Mouse (Mus musculus): ENCODE results near the gene Miga1.

Gene Miga1

DNA sequence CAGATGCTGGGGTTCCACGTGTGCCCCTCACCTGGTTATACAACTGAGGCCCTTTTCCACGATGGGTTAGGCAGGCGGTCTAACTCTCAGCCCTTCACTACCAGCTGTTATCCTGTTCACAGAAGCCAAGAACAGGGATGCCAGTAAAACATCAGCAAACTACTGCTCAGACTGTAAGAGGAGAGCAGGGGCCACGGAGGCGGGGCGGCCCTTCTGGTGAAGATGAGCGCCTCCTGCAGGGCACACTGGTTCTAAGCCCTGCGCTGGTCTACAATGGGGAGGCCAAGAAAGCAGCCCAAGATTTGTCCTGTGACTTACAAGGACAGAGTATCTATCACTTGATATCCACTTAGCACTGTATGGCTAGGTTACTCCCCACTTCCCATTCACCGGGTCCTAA is 52.4 kb downstream of the Miga1 start:
- DNase-seq (ENCODE audit: low read depth) = no peak

GRCm38 (mm10) chr3:152284759-152285158 is 55.4 kb downstream of the Miga1 start:
- DNase-seq (ENCODE audit: low read depth) = no peak

GRCm38 (mm10) chr3:152284306-152284705 is 55.9 kb downstream of the Miga1 start:
- DNase-seq (ENCODE audit: low read depth) = no peak

DNA sequence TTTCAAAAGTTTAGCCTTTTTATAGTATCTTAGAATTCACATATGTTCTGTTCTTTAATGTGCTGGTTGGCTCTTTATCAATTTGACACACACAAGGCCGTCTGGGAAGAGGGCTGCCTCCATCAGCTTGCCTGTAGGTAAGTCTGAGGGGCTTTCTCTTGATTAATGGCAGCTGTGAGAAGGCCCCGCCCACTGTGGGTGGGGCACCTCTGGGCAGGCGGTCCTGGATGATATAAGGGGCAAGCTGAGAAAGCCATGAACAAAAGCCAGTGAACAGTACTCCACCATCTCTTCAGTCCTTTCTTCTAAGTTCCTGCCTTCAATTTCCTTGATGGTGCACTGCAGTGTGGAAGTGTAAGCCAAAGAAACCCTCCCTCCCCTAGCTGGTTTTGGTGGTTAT is 58.1 kb downstream of the Miga1 start:
- DNase-seq (ENCODE audit: low read depth) = no peak

GRCm38 (mm10) chr3:152278431-152278830 is 61.8 kb downstream of the Miga1 start:
- DNase-seq (ENCODE audit: low read depth) = no peak

DNA sequence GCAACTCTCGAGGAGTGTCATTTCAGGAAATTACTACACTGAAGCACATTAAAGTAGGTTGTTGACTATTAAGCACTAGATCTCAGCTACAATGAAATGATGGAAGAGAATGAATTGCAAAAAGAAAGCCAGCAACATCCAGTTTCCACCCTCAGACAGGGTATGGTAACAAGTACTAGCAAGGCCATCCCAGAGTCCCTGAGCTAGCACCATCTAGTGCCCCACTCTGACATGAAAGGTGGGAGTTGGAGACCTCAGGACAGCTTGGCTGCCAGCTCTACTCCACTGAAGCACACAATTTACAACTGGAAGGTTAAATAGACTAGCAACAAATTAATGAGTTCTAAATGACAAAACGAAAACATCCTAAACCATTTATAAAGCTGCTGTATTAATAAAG is 62.3 kb downstream of the Miga1 start:
- DNase-seq (ENCODE audit: low read depth) = no peak

- DNase-seq (ENCODE audit: low read depth) = no peak
Measured at GRCm38 (mm10) chr3:152276935-152277334, 63.3 kb downstream of the Miga1 start.

DNA sequence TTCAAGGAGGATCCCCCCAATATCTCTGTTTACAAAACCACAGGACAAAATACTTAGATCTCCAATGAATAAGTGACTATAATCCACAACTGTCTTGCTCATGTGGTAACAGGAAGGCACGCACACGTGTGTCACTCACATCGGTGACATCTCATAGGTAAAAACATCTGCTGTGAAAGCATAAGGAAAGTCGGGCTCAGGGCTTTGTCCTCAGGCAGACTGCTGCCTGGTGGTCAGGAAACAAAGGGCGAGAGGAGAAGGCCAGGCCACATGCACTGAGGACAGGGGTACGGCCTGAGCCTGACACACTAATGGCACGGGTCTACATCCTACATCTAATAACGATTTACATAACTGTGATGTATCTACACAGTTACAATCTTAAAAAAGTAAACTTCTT is 65.2 kb downstream of the Miga1 start:
- DNase-seq (ENCODE audit: low read depth) = no peak

DNA sequence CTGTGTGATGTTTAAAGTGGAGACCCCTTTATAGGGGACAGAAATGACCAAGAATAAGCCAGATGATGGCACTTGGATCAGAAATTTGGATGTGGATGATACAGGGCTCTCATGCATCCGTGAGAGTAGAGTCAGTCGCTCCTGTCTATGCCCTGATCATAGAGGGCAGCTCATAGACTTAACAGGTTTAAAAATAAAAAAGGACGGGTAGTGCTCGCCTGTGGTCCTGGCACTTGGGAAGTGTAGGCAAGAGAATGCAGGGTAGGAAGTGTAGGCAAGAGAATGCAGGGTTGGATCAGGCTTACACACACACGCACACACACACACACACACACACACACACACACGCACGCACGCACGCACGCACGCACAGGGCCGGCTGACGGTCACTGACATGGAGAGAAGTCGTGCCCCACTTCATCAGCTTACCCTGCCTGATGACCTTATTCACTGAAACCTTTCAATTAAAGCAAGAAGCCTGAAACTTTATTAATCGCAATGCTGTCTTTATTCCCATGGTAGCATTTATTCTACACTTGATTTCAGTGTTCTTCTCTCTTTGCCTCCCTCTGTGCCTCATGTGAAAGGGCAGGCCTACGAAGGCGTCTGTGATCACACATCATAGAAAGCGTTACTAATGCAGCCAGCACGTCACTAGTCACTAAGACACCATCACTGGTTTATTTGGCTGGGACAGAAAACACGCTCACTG is 67.1 kb downstream of the Miga1 start:
- no peak for DNase-seq (ENCODE audit: low read depth)

- DNase-seq (ENCODE audit: low read depth) = no peak
Measured at GRCm38 (mm10) chr3:152271876-152272275, 68.3 kb downstream of the Miga1 start.

- no peak for DNase-seq (ENCODE audit: low read depth)
Measured at GRCm38 (mm10) chr3:152271071-152271710, 69.0 kb downstream of the Miga1 start.

DNA sequence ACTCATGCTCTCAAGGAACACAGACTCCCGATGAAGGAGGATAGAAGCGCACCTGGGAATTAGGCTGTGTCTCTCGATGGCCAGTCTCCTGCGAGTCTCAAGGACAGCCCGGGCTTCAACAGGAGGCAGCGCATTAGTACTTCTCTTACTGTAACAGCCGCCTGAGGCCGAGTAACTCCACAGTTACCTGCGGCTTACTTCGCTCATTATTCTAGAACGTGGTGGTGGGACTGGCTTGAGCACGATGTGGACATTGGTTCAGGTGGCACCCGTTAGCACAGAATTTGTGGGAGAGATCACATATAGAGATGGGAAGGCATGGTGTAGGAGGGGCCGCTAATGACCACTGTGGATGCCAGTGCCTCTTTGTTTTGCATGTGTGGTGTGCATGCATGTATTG is 72.1 kb downstream of the Miga1 start:
- DNase-seq (ENCODE audit: low read depth) = no peak

GRCm38 (mm10) chr3:152266036-152266421 is 74.2 kb downstream of the Miga1 start, which contains the start of gene Nexn:
Gene Nexn (minus strand): TSS chr3:152266350.
- no peak for DNase-seq (ENCODE audit: low read depth)

- DNase-seq (ENCODE audit: low read depth) = no peak
Measured at GRCm38 (mm10) chr3:152265351-152266035, 74.7 kb downstream of the Miga1 start.

GRCm38 (mm10) chr3:152264830-152265229 is 75.4 kb downstream of the Miga1 start:
- no peak for DNase-seq (ENCODE audit: low read depth)

DNA sequence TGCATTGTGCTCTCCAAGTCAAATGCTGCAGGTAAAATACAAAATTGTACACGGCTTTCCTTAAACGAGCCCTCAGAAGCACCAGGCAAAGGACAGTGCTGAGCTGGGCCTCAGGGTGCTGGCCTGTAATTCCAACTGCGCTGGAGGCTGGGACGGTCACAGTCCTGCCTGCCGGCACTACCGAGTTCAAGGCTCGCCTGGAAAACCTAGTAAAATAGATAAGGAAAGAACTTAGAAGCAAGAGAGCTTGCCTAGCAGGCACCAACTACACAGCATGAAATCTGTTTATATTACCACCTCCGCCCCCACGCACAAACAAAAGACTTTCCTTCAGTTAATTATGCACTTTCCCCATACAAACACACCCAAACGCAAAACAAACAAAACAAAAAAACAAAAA is 75.8 kb downstream of the Miga1 start:
- no peak for DNase-seq (ENCODE audit: low read depth)

GRCm38 (mm10) chr3:152261948-152262347 is 78.3 kb downstream of the Miga1 start:
- no peak for DNase-seq (ENCODE audit: low read depth)

DNA sequence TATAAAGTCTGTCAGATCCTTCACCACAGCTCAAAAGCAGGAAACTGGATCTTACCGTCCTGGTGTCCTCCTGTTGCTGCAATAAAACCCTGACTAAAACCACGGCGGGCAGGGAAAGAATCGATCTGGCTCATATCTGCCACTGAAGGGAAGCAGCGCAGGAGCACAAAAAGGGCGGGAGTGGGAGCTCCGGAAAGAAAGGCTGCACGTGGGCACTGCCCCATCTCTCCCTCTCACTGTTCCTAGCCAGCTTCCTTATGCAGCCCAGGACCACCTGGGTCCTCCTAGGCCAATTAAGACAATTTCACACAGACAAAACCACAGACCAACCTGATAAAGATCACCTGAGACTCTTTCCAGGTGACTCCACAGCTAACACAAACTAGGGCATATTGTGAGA is 78.8 kb downstream of the Miga1 start:
- DNase-seq (ENCODE audit: low read depth) = no peak

- no peak for DNase-seq (ENCODE audit: low read depth)
Measured at GRCm38 (mm10) chr3:152260362-152260761, 79.8 kb downstream of the Miga1 start.

DNA sequence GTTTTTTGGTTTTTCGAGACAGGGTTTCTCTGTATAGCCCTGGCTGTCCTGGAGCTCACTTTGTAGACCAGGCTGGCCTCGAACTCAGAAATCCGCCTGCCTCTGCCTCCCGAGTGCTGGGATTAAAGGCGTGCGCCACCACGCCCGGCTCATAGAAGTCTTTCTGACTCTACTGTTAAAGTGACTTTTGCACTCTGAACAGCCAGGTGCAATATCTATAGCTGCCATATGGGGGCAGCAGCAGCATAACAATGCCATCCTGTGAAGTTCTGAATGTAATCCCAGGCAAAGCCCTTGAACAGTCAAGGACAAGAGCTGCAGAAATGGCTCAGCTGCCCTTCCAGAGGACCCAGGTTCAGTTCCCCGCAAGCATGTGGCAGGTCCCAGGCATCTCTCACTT is 80.8 kb downstream of the Miga1 start:
- DNase-seq (ENCODE audit: low read depth) = peak; percentile 77

DNA sequence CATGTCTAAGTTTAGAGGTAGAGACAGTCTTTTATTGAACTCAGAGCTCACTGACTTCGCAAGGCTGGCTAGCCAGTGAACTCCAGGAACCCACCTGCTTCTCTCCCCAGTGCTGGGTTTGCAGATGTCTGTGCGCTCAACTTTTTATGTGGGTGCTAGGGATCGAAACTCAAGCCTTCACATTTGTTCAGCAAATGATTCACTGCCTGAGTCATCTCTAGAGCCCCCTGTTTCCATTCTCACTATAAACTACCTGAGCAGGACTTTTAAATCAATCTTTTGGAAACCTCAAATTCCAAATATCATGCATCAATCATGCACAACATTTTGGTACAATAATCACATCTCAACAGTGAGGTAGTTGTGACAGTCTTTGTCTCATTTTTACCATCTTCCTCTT is 82.7 kb downstream of the Miga1 start:
- no peak for DNase-seq (ENCODE audit: low read depth)

- DNase-seq (ENCODE audit: low read depth) = no peak
Measured at GRCm38 (mm10) chr3:152250487-152250886, 89.7 kb downstream of the Miga1 start.

GRCm38 (mm10) chr3:152247708-152248107 is 92.5 kb downstream of the Miga1 start:
- no peak for DNase-seq (ENCODE audit: low read depth)

All from naive thymus-derived CD4-positive, alpha-beta T cell, adult 2 months (primary cell).